Mouse (Mus musculus) ES-Bruce4 (cell line): Measurements from ENCODE around the gene Isl1. TPM values are rescaled to one million over a fixed set of nuclear protein-coding genes. Genes with fewer than 3 reads are reported as not detected.

Experiments
- H3K27ac ChIP-seq: 2 replicates; pipeline ENCODE4 v1.5.1; 2012; ENCODE audit warnings: low read length, inconsistent platforms; ENCODE audit not compliant: insufficient read depth
- H3K27me3 ChIP-seq: 2 replicates; pipeline ENCODE4 v1.6.1; 2012; ENCODE audit warnings: mild to moderate bottlenecking, low read length, inconsistent platforms; ENCODE audit not compliant: control insufficient read depth, poor library complexity, insufficient read depth, severe bottlenecking
- H3K36me3 ChIP-seq: 2 replicates; pipeline ENCODE4 v1.6.1; 2012; ENCODE audit warnings: inconsistent platforms, mild to moderate bottlenecking, low read length, moderate library complexity; ENCODE audit not compliant: control insufficient read depth, poor library complexity, insufficient read depth, severe bottlenecking
- H3K4me1 ChIP-seq: one replicate; pipeline ENCODE4 v1.8.1; 2011; ENCODE audit warnings: low read length; ENCODE audit not compliant: control insufficient read depth, insufficient read depth
- H3K4me3 ChIP-seq: 2 replicates; pipeline ENCODE4 v1.5.1; 2011; ENCODE audit warnings: low read depth, mild to moderate bottlenecking, low read length
- H3K9ac ChIP-seq: 2 replicates; pipeline ENCODE4 v1.6.1; 2012; ENCODE audit warnings: low read depth, mild to moderate bottlenecking, inconsistent platforms; ENCODE audit not compliant: poor library complexity, severe bottlenecking
- H3K9me3 ChIP-seq: replicated peaks from 2 replicates; pipeline ENCODE4 v1.6.1; 2012; ENCODE audit warnings: mild to moderate bottlenecking, low read length, inconsistent platforms; ENCODE audit not compliant: control insufficient read depth, poor library complexity, insufficient read depth, severe bottlenecking
- CTCF ChIP-seq: IDR thresholded peaks from one replicate; pipeline ENCODE4 v1.8.1; 2011; ENCODE audit warnings: low read depth, low read length
- EP300 ChIP-seq: IDR thresholded peaks from 2 replicates; pipeline ENCODE4 v1.6.1; 2011; ENCODE audit warnings: low read depth, low read length; ENCODE audit not compliant: insufficient read depth
- POLR2A ChIP-seq: IDR thresholded peaks from one replicate; pipeline ENCODE4 v1.8.1; 2011; ENCODE audit warnings: low read length; ENCODE audit not compliant: insufficient read depth
- polyA plus RNA-seq: library from polyadenylated mRNA; stranded (reverse); fragments of >200 nt; gene quantifications from 2 replicates; pipeline ENCODE4 v1.2.4, GENCODE M21; 2011; ENCODE audit warnings: low read depth; ENCODE audit not compliant: missing spikeins, insufficient read depth, insufficient read length

Gene Isl1
- not detected in 2 replicates for polyA plus RNA-seq

- peaks cover 2% of the 10 kb centered on the region for H3K4me1 ChIP-seq
- no peak within 1 kb of the TSS for H3K27ac ChIP-seq
- no peaks in the 10 kb centered on the region for H3K36me3 ChIP-seq
- H3K27me3 ChIP-seq: peaks cover 41% of the 10 kb centered on the region
- H3K9ac ChIP-seq: peak within 1 kb of the TSS; percentile 87
- TF ChIP-seq POLR2A (no peak), CTCF (no peak), EP300 (no peak)
- H3K9me3 ChIP-seq: no peaks in the 10 kb centered on the region
- peak within 1 kb of the TSS; percentile 57 for H3K4me3 ChIP-seq
These were observed at the start of gene Isl1 for GRCm38 (mm10) chr13:116309584-116310462. TSS of gene Isl1 (minus strand) at chr13:116309689.

- no peaks in the 10 kb centered on the region for H3K27me3 ChIP-seq
- TF ChIP-seq EP300 (no peak), CTCF (no peak), POLR2A (no peak)
- no peaks in the 10 kb centered on the region for H3K36me3 ChIP-seq
- H3K9me3 ChIP-seq: no peaks in the 10 kb centered on the region
- no peaks in the 10 kb centered on the region for H3K4me1 ChIP-seq
- H3K4me3 ChIP-seq: no peak overlapping the region
- no peak overlapping the region for H3K27ac ChIP-seq
- H3K9ac ChIP-seq: no peak overlapping the region
These were observed 26.3 kb upstream of the Isl1 start for GRCm38 (mm10) chr13:116335763-116336162.

- H3K9ac ChIP-seq: no peak overlapping the region
- TF ChIP-seq CTCF (no peak), POLR2A (no peak), EP300 (no peak)
- peaks cover 16% of the 10 kb centered on the region for H3K27me3 ChIP-seq
- no peaks in the 10 kb centered on the region for H3K36me3 ChIP-seq
- H3K4me3 ChIP-seq: peak overlapping the region; percentile 14; the same call in 1 of the 2 replicates
- peaks cover 2% of the 10 kb centered on the region for H3K4me1 ChIP-seq
- no peak overlapping the region for H3K27ac ChIP-seq
- H3K9me3 ChIP-seq: no peaks in the 10 kb centered on the region
These were observed 4.4 kb upstream of the Isl1 start for GRCm38 (mm10) chr13:116313636-116314530.

- no peak for TF ChIP-seq CTCF
- TF ChIP-seq EP300: no peak
- TF ChIP-seq POLR2A: no peak
- no peak overlapping the region for H3K4me3 ChIP-seq
- peaks cover 2% of the 10 kb centered on the region for H3K4me1 ChIP-seq
- H3K36me3 ChIP-seq: no peaks in the 10 kb centered on the region
- no peak overlapping the region for H3K27ac ChIP-seq
- peaks cover 27% of the 10 kb centered on the region for H3K27me3 ChIP-seq
- no peaks in the 10 kb centered on the region for H3K9me3 ChIP-seq
- no peak overlapping the region for H3K9ac ChIP-seq
These were observed 2.6 kb upstream of the Isl1 start for GRCm38 (mm10) chr13:116311871-116312720.

- Histone ChIP-seq H3K9ac (no peak overlapping the region), H3K4me1 (peaks cover 2% of the 10 kb centered on the region), H3K4me3 (no peak overlapping the region), H3K36me3 (no peaks in the 10 kb centered on the region), H3K27me3 (peaks cover 36% of the 10 kb centered on the region), H3K9me3 (no peaks in the 10 kb centered on the region), H3K27ac (no peak overlapping the region)
- TF ChIP-seq CTCF (no peak), EP300 (no peak), POLR2A (no peak)
These were observed 1.5 kb upstream of the Isl1 start for GRCm38 (mm10) chr13:116311011-116311410.
